Mouse (Mus musculus) MEL (cell line): ENCODE measurements at regions not wholly inside any gene's neighbourhood (a gene's known extent, or its start where the extent isn't known, plus 50 kb on each side); places are given as distances from the start of the nearest gene placed in this dataset.

Source experiments
- DNase-seq: peaks from one replicate; pipeline ENCODE4 v3.0.0; 2011; ENCODE audit warnings: low read depth, low spot score
- H3K27ac ChIP-seq: 2 replicates; pipeline ENCODE4 v1.5.1; 2012; ENCODE audit warnings: low read depth, mild to moderate bottlenecking, control low read depth, low read length, moderate library complexity; ENCODE audit not compliant: control insufficient read depth
- H3K27me3 ChIP-seq, 2 experiments: fragments of 150-350 bp in 1 of 2; sonication (generic) in 1 of 2; 2 replicates each; pipeline ENCODE4 v1.6.1; 2012; ENCODE audit warnings: low read length in 2 of 2, mild to moderate bottlenecking in 2 of 2, improper control_type of control experiment in 1 of 2, moderate library complexity in 1 of 2; ENCODE audit not compliant: insufficient read depth in 2 of 2, control insufficient read depth in 1 of 2
- H3K36me3 ChIP-seq, 2 experiments: 2 replicates each; pipeline ENCODE4 v1.6.1; 2012 to 2014; ENCODE audit warnings: low read length in 2 of 2, improper control_type of control experiment in 1 of 2, inconsistent platforms in 1 of 2, mild to moderate bottlenecking in 1 of 2; ENCODE audit not compliant: insufficient read depth in 2 of 2, control insufficient read depth in 1 of 2
- H3K4me1 ChIP-seq, 2 experiments: fragments of 150-350 bp in 1 of 2; sonication (generic) in 1 of 2; 2 replicates each; pipeline ENCODE4 v1.6.1; 2012; ENCODE audit warnings: low read length in 2 of 2, improper control_type of control experiment in 1 of 2, mild to moderate bottlenecking in 1 of 2; ENCODE audit not compliant: insufficient read depth in 2 of 2, control insufficient read depth in 1 of 2
- H3K4me3 ChIP-seq, 2 experiments: fragments of 150-350 bp in 1 of 2; sonication (generic) in 1 of 2; 2 replicates each; pipeline ENCODE4 v1.5.1; 2012; ENCODE audit warnings: low read depth in 2 of 2, low read length in 2 of 2, mild to moderate bottlenecking in 2 of 2, moderate library complexity in 2 of 2, control low read depth in 1 of 2, improper control_type of control experiment in 1 of 2; ENCODE audit not compliant: control insufficient read depth in 1 of 2, insufficient read depth in 1 of 2
- H3K79me2 ChIP-seq: 2 replicates; pipeline ENCODE4 v1.6.1; 2012; ENCODE audit warnings: mild to moderate bottlenecking, low read length, moderate library complexity; ENCODE audit not compliant: control insufficient read depth, poor library complexity, insufficient read depth
- H3K9ac ChIP-seq: 2 replicates; pipeline ENCODE4 v1.6.1; 2012; ENCODE audit warnings: low read depth, mild to moderate bottlenecking, control low read depth, low read length, moderate library complexity; ENCODE audit not compliant: control insufficient read depth, poor library complexity, severe bottlenecking
- H3K9me3 ChIP-seq: fragments of 150-350 bp; sonication (generic); replicated peaks from 2 replicates; pipeline ENCODE4 v1.6.1; 2012; ENCODE audit warnings: mild to moderate bottlenecking, low read length, improper control_type of control experiment, moderate library complexity; ENCODE audit not compliant: insufficient read depth
- BHLHE40 ChIP-seq: IDR thresholded peaks from 2 replicates; pipeline ENCODE4 v1.6.1; 2012; ENCODE audit warnings: low read depth, mild to moderate bottlenecking, inconsistent platforms, low read length, improper control_type of control experiment, borderline replicate concordance
- CHD1 ChIP-seq: IDR thresholded peaks from 2 replicates; pipeline ENCODE4 v1.6.1; 2012; ENCODE audit warnings: low read depth, mild to moderate bottlenecking, inconsistent platforms, low read length, improper control_type of control experiment
- E2F4 ChIP-seq: IDR thresholded peaks from 2 replicates; pipeline ENCODE4 v1.6.1; 2011; ENCODE audit warnings: low read depth, low read length, improper control_type of control experiment, borderline replicate concordance
- EP300 ChIP-seq, 2 experiments: IDR thresholded peaks; 2 replicates each; pipeline ENCODE4 v1.6.1; 2011; ENCODE audit warnings: improper control_type of control experiment in 2 of 2, low read length in 2 of 2, low read depth in 1 of 2, mild to moderate bottlenecking in 1 of 2
- ETS1 ChIP-seq: IDR thresholded peaks from 2 replicates; pipeline ENCODE4 v1.6.1; 2012; ENCODE audit warnings: low read depth, mild to moderate bottlenecking, inconsistent platforms, low read length, improper control_type of control experiment, moderate library complexity
- KAT2A ChIP-seq: conservative IDR thresholded peaks from 2 replicates; pipeline ENCODE4 v1.6.1; 2012; ENCODE audit warnings: low read depth, low read length, improper control_type of control experiment, inconsistent platforms
- MAX ChIP-seq: IDR thresholded peaks from 2 replicates; pipeline ENCODE4 v1.6.1; 2011; ENCODE audit warnings: low read length, improper control_type of control experiment
- MAZ ChIP-seq: IDR thresholded peaks from 2 replicates; pipeline ENCODE4 v1.6.1; 2012; ENCODE audit warnings: low read depth, mild to moderate bottlenecking, inconsistent platforms, low read length, improper control_type of control experiment
- MEF2A ChIP-seq: IDR thresholded peaks from 2 replicates; pipeline ENCODE4 v1.6.1; 2014; ENCODE audit warnings: low read depth, mild to moderate bottlenecking, inconsistent platforms, low read length, improper control_type of control experiment; ENCODE audit not compliant: poor library complexity, insufficient replicate concordance, severe bottlenecking; ENCODE audit errors: extremely low read depth
- MXI1 ChIP-seq: IDR thresholded peaks from 2 replicates; pipeline ENCODE4 v1.6.1; 2011; ENCODE audit warnings: mild to moderate bottlenecking, low read depth, low read length, improper control_type of control experiment
- MYC ChIP-seq: IDR thresholded peaks from 2 replicates; pipeline ENCODE4 v1.6.1; 2011; ENCODE audit warnings: low read depth, mild to moderate bottlenecking, low read length, improper control_type of control experiment, moderate library complexity
- RAD21 ChIP-seq: IDR thresholded peaks from 2 replicates; pipeline ENCODE4 v1.6.1; 2011; ENCODE audit warnings: mild to moderate bottlenecking, low read depth, low read length, improper control_type of control experiment
- TBP ChIP-seq: IDR thresholded peaks from 2 replicates; pipeline ENCODE4 v1.8.0; 2011; ENCODE audit warnings: low read depth, low read length, improper control_type of control experiment
- TCF12 ChIP-seq: IDR thresholded peaks from 2 replicates; pipeline ENCODE4 v1.6.1; 2014; ENCODE audit warnings: low read depth, mild to moderate bottlenecking, inconsistent platforms, low read length, improper control_type of control experiment, moderate library complexity
- UBTF ChIP-seq: IDR thresholded peaks from 2 replicates; pipeline ENCODE4 v1.6.1; 2012; ENCODE audit warnings: low read depth, mild to moderate bottlenecking, inconsistent platforms, low read length, improper control_type of control experiment, moderate library complexity, borderline replicate concordance; ENCODE audit not compliant: insufficient read depth
- USF1 ChIP-seq: IDR thresholded peaks from 2 replicates; pipeline ENCODE4 v1.6.1; 2014; ENCODE audit warnings: low read depth, mild to moderate bottlenecking, inconsistent platforms, low read length, improper control_type of control experiment, moderate library complexity
- ZC3H11A ChIP-seq: IDR thresholded peaks from 2 replicates; pipeline ENCODE4 v1.6.1; 2012; ENCODE audit warnings: low read depth, mild to moderate bottlenecking, inconsistent platforms, low read length, improper control_type of control experiment
- ZKSCAN1 ChIP-seq: IDR thresholded peaks from 2 replicates; pipeline ENCODE4 v1.6.1; 2012; ENCODE audit warnings: low read depth, mild to moderate bottlenecking, inconsistent platforms, low read length, improper control_type of control experiment, moderate library complexity
- ZNF384 ChIP-seq: IDR thresholded peaks from 2 replicates; pipeline ENCODE4 v1.6.1; 2012; ENCODE audit warnings: low read depth, mild to moderate bottlenecking, inconsistent platforms, low read length, improper control_type of control experiment

DNA sequence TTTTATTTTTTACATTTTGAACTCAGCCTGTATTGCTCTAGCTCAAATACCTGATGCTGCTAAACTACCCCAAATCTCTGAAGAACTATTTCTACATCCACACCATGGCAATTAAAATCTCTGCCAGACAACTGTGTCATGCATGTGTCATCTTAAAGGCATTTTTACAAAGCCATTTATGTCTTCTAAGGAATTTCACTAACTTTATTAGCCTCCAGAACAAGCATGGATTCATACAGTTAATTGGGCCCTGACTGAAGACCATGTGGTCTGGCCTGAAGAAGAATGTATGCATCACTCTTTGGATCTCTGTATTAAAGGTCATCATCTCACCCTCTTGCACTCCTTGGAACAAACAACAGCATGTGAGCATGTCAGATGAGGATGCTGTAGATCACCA is 593.5 kb downstream of the Efna5 start:
- Histone ChIP-seq H3K27ac (no peak overlapping the region), H3K36me3 (peaks cover 0 to 17% of the 10 kb centered on the region in 2 experiments; a peak in 2 of 4 replicates), H3K27me3 (no peaks in the 10 kb centered on the region)
- TF ChIP-seq ZKSCAN1 (no peak), ETS1 (no peak), MXI1 (no peak), MAZ (no peak), E2F4 (no peak), ZNF384 (no peak), TCF12 (no peak)
- TF ChIP-seq, all 39 proteins: peak for 0
- H3K79me2 ChIP-seq: no peaks in the 10 kb centered on the region
- no peak for DNase-seq
- H3K4me1 ChIP-seq: peaks cover 4 to 6% of the 10 kb centered on the region in 2 experiments; a peak in 3 of 4 replicates
- no peak overlapping the region for H3K9ac ChIP-seq
- H3K4me3 ChIP-seq: no peak overlapping the region
- no peaks in the 10 kb centered on the region for H3K9me3 ChIP-seq

DNA sequence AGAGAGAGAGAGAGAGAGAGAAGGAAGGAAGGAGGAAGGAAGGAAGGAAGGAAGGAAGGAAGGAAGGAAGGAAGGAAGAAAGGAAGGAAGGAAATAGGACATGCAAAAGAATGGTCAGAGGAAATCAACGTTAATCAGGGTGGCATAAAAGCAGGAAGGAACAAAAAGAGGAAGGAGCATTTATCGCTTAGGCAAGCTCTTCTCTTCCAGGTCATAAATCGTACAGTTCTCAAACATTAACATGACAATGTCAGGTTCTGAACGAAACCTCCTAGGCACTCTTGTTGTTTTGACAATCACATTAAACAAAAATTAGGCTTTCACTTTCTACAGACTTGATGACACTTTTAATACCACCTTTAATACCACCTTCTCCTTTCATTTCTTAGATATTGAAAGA is 594.0 kb downstream of the Efna5 start:
- Histone ChIP-seq H3K9me3 (no peaks in the 10 kb centered on the region), H3K36me3 (peaks cover 0 to 13% of the 10 kb centered on the region in 2 experiments; a peak in 2 of 4 replicates), H3K27ac (no peak overlapping the region), H3K4me3 (no peak overlapping the region), H3K79me2 (no peaks in the 10 kb centered on the region), H3K27me3 (no peaks in the 10 kb centered on the region), H3K9ac (no peak overlapping the region), H3K4me1 (peaks cover 2 to 4% of the 10 kb centered on the region in 2 experiments; a peak in 3 of 4 replicates)
- peak; percentile 37 for DNase-seq
- TF ChIP-seq CHD1 (no peak), EP300 (IDR thresholded peaks at IDR 0.05; ENCODE audit: low read depth in 1 of 2, low read length in 2 of 2) (peak in 1 of 2 experiments; percentile 30; a peak in 1 of 4 replicates)

DNA sequence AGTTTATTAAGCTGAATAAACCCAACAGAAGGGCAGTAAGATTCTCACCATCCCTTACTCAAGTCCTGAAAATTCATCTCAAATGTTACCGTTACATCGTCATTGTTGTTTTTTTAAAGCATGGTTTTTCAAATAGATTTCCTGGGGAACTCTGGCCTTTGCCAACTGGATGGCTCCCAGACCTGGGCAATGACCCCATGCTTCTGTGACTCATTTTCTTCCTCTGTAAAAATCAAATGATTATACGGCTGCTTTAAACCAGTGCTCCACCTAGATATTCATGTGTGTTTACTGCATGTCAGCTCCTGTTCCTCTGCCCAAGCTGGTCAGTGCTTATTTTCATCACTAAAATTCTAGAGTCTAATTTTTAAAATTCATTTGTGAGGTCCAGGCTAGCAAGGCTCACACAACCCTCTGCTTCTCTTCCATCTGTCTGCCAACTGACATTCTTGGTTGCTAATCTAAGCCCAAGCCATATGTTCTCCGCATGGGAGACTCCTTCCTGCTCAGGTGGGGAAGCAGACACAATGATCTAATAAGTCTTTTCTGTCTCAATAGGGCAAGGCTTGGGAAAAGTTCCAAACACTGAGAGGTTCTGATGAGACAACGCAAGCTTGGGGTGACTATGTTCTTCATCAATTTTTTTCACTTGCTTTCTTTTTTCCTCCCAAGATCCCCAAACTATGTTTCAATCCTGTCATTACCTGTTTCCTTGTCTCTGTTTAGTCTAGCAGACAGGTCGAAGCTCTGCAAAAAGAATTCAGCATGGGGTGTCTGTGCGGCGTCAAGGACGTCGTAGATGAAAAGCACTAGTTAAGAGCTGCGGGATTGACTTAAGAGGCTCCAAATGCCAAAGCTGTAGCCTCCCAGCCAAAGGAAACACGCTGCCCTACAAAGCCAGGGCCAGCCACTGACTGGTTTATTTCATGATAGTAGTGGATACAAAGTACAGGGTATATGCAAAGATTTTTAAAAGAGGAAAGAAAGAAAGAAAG is 594.7 kb downstream of the Efna5 start:
- no peak overlapping the region for H3K4me3 ChIP-seq
- peaks cover 0 to 7% of the 10 kb centered on the region in 2 experiments; a peak in 3 of 4 replicates for H3K4me1 ChIP-seq
- no peaks in the 10 kb centered on the region for H3K27me3 ChIP-seq
- peaks cover 0 to 9% of the 10 kb centered on the region in 2 experiments; a peak in 2 of 4 replicates for H3K36me3 ChIP-seq
- H3K9ac ChIP-seq: no peak overlapping the region
- no peak for DNase-seq
- TF ChIP-seq BHLHE40 (no peak), MAZ (no peak), UBTF (no peak), MAX (no peak), ZC3H11A (no peak), ZNF384 (no peak), ZKSCAN1 (no peak), MYC (no peak), MEF2A (no peak), RAD21 (no peak), KAT2A (no peak), TBP (no peak), USF1 (no peak)
- TF ChIP-seq, all 39 proteins: peak for 0
- no peaks in the 10 kb centered on the region for H3K79me2 ChIP-seq
- no peak overlapping the region for H3K27ac ChIP-seq
- H3K9me3 ChIP-seq: no peaks in the 10 kb centered on the region
